Mouse (Mus musculus) ZHBTc4 (cell line): Measurements from ENCODE around the gene Mettl14.

Experiments used
- DNase-seq: peaks from one replicate; pipeline ENCODE4 v3.0.0-alpha.2; 2011; ENCODE audit warnings: low read depth, low spot score

Mettl14 gene

DNA sequence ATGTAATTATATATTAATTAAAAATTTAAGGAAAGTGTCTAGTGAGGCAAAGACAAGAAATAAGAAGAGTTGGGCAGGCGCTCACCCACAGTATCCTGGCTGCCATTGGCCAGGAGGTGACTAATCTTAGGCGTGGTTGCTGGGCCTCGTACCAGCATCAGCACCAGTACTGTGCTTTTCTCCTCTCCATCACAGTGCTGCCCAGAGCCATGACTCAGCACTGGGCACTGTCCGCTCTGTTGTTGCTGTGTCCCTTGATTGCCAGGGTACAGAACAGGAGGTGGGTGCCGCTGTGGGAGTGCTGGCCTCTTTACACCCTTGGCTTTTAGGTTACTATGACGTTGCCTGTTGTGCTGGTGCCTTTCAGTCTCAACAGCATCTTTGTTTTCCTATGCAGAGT, 64.3 kb downstream of the Mettl14 start:
- DNase-seq: no peak

DNA sequence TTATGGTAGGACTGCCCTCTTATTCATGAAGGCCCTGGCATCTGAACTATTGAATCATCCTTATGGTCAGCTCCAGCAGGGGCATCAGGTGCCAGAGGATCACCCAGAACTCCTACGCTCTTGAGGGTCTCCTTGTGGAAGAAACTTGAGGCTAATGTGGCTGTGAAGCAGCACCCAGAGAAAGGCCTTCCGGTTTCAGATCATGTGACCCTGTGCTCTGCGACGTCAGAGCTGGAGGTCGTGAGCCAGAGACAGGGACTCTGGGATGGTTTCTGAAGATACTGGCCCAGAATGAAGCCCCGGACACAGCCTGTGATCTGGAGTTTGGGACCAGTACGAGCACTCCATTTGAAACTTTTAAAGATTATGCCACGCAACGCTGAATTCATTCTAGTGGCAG, 65.6 kb downstream of the Mettl14 start:
- DNase-seq: peak; percentile 36
